Mouse (Mus musculus): ENCODE results near the gene Dqx1.

Dqx1 gene

DNA sequence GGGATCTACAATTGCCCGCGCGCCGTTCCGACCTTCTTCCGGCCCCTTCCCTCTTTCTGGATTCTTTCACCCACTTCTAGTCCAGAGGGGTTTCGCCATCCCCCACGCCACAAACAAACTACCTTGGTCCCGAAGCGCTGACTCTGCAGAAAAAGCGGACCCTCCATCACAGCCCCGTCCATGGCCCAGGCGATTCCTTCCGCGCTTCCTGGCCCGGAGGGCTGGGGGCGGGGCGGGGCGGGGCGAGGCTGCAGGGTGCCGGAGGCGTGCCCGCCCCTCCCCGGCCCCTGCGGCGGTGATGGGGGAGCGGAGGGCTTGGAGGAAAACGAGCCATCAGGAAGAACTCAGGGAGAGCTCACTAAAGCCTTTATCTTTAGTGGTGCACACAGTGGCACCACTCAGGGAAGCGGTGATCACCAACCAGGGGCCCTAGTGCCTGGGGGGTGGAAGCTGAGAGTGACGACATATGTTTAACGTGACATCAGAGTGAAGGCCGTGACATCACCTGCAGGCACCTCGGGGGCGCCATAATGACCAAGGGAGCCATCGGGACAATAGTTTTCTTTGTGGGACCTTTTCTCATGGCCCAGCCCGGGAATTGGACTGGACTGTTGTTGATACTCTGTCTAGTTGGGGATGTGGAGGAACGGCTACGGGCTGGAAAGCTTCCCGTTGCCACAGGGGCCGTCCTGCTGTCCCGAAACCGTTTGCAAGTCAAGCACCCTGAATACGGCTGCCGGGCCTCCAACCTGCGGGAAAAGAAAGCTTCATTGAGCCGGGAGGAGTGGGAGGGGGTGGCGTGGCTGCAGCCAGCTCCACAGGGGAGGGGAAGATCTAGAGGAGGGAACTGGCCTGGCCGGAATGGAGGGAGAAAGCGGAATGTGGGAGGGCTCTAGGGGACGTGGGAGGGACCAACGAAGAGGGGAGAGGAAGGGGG lies 24.1 kb upstream of the Dqx1 start, which contains the start of the genes Dok1 and Loxl3:
Gene Dok1, minus strand, starts transcription at position 223 of the 937 bp plus-strand sequence.
Gene Loxl3, plus strand, starts transcription at position 925 of the 937 bp plus-strand sequence.
- peak; percentile 69 for DNase-seq (ENCODE audit: low spot score)

DNA sequence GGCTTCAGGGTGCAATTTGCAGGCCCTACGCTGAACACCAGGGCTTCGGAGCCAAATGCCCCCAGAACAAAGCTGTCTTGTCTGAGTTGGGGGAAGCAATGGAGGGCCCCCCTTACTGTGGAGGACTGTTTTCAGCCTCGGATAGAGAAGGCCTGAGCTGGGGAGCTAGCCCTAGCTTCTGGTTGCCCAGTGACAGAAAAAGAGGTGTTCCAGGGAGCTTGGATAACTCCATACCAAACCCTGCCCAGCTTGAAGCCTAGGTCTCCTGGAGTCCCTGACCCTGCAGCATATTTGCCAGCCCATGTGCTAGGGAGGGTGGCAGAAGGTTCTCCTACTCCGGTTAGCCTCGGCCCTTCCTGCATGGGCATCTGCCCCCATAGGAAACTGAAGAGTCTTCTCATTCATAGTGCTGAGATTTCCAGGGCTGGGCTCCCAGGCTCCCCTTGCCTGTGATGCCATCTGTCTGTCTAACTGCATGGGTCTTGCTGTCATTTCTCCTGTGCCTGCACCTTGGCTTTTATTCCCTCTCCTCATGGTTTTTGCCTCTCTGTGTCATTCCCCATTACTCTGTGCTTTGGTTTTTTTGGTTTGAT lies 23.1 kb upstream of the Dqx1 start:
- DNase-seq (ENCODE audit: low spot score), result no peak

DNA sequence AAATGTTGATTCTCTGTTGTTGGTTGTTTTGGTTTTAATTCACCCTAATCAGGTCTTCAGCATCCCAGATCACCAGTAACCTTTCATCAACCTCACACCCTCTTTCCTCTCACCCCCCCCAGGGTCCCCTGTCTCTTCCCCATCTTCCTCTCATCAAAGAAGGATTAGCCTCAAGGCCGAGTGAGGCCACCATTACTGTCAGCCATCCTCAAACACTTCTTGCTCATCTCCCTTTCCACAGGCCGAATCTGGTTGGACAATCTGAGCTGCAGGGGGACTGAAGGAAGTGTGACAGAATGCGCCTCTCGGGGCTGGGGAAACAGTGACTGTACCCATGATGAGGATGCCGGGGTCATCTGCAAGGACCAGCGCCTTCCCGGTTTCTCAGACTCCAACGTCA lies 20.5 kb upstream of the Dqx1 start:
- no peak for DNase-seq (ENCODE audit: low spot score)

DNA sequence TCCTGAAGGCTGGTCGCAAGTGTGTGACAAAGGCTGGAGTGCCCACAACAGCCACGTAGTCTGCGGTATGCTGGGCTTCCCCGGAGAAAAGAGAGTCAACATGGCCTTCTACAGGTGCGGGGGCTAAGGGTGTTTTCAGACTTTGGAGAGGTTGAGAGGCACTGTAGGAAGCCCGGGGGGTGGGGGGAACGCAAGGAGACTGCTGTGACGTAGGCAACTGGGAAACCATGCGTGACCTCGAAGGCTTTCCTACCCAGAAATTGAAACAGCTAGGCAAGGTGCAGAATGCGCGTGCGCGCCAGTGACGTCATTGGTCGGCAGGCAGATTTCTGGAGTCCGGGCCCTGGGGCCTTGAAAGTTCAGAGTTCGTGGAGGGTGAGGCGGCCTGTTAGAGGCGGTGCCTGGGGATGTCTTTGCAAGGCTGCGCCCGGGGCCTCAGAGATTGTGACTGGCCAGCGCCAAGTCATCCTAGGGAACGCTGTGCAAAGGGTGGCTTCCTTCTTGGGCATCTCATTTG lies 19.1 kb upstream of the Dqx1 start:
- DNase-seq (ENCODE audit: low spot score), result peak; percentile 89

DNA sequence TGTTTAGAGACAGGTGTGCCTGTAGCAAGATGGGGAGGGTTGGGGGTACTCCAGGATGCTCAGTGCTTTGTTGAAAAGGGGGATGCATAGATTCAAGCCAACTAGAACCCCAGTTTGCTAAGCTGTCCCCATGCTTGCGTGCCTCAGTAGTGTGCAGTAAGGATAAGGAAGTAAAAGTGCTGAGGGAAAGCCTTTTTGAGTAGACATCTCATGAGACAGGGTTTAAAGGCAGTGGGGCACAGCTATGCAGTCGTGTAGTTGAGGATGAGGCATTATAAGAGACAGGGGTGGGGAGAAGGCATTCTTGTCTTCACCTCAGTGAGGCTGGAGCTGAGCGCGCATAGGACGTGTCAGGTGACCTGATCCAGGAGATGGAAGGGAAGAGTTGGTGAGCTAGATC lies 17.0 kb upstream of the Dqx1 start:
- no peak for DNase-seq (ENCODE audit: low spot score)

DNA sequence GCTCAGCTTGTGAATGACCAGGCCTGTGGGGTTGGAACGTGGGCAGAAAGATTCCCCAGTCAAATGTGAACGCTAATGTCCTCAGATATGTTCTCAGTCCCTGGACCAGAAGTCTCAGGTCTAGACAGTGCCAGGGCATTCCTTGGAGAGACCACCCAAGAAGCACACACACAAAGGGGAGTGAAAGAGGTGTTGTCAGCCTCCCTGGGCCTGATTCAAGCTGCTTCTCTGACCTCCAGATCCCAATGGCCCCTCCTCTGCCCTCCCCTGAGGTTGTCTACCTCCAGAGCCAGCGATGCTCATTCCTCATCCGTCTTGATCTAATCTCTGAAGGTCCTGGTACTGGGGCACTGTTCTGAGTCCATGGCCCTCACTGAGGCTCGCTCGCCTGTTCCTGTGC lies 14.1 kb upstream of the Dqx1 start:
- DNase-seq (ENCODE audit: low spot score), result no peak

DNA sequence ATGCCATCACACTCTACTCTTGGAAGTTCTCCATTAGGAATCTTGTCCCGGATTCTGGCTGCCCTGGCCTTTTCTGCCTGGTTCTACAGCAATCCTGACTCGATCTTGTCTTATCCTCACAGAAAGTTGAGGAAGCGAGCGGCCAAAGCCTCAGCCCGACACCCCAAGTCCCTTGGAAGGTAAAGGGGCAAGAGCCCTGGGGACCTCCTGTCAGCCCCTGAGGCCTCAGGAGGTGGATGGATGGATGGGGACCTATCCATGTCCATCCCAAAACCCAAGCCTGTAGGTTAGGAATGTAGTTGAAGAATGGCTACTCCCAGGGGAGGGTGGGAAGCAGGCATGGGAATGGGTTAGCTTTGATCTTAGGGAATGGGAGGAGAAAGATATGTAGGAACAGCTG lies 13.7 kb upstream of the Dqx1 start:
- DNase-seq (ENCODE audit: low spot score), result no peak

DNA sequence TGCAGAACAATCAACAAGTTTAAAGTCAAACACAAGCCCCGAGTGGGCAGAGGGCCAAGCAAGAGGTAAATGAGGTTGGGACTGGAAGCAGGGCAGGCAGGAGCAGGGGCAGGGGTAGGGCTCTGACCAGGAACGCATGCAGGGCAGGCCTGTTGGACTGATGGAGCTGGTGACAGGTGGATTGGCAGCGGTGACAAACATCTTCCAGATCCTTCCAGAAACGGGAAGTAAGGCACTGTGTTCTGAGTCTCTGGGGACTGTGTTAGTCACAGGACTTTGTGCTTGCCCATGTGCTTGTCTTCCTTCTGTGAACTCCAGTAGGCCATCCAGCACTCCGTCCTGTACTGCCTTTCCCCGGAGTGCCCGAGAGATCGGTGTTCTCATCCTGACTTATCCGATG lies 12.9 kb upstream of the Dqx1 start:
- DNase-seq (ENCODE audit: low spot score), result no peak

DNA sequence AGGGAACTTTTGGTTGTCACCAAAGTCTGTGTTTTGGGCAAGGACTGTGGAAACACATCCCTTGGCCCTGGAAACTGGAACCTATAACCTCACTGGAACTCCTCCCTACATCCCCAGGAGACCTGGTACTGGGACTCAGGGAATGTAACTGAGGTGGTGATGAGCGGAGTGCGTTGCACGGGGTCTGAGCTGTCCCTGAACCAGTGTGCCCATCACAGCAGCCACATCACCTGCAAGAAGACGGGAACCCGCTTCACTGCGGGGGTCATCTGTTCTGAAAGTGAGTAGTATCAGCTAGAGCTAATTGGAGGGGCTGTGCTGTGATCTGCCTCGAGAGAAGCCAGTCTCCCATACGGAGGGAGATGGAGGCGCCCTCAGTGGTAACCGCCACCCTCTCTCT lies 8.3 kb upstream of the Dqx1 start:
- no peak for DNase-seq (ENCODE audit: low spot score)

DNA sequence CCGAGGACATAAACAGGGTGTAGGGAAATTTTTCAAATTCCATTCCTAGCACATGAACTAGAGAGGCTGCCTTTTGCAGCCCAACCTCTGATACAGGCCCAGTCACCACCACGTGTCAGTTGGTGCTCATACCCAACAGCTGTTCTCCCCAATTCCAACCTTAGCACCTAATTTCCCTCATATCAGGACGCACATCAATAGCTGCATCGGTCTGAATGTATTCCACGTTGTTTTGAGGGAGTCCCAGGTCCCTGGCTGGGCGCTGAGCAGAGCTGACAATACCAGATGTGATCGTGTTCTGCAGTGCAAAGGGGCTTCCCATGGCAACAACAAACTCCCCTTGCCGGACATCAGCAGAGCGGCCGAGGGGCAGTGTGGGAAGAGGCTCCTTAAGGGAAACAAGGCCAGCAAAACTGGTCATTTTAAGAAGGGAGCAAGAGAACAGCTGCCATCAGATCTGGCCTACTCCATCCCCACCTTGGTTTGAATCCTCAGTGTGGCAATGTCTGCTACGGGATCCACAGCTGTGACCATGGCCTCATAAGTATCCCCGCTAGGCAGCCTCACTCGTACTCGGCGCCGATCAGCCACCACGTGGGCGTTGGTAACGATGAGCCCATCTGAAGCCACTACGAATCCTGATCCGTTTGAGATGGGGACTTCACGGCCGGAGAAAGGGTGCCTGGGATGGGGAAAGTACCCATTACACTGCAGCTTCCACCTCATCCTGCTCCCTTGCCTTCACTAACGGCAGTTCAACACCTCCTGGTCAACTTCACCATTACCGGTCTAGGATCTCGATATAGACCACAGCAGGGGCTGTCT lies 4.3 kb upstream of the Dqx1 start:
- DNase-seq (ENCODE audit: low spot score), result no peak

DNA sequence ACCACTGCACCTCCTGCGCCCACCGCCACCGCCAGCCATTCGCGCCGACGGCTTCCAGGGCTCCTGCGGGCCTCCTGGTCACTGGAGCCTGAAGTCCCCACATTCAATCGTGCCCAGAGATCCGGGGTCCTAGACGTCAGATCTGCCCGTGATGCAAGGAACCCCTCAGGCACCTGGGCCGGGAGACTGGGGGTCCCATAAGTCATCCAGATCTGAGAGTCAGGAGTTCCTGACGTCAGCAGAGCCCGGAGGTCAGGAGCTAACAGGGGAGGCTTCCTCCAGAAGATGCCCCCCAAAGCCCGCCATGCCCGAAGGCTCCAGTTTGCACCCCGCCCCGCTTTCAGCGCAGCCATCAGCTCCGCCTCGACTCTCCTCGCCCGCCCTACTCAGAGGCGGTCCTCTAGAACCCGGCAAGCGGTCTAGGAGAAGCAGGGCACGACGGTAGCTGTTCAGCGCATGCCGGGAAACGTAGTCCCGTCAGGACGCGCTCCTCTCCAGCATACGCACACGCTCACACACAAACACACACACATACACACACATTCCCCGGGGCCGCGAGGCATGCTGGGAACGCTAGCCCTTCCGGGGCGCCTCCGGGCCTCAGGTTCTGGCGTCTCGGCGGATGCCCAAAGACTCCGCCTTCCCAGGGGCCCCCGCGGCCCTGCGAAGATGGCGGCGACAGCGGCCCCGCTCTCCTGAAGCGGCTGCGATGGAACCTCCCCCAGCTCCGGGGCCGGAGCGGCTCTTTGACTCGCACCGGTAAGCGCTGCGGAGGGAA lies 3.4 kb upstream of the Dqx1 start, which contains the start of gene Aup1:
Gene Aup1, plus strand, starts transcription at position 448 of the 778 bp plus-strand sequence.
- peak; percentile 97 for DNase-seq (ENCODE audit: low spot score)

DNA sequence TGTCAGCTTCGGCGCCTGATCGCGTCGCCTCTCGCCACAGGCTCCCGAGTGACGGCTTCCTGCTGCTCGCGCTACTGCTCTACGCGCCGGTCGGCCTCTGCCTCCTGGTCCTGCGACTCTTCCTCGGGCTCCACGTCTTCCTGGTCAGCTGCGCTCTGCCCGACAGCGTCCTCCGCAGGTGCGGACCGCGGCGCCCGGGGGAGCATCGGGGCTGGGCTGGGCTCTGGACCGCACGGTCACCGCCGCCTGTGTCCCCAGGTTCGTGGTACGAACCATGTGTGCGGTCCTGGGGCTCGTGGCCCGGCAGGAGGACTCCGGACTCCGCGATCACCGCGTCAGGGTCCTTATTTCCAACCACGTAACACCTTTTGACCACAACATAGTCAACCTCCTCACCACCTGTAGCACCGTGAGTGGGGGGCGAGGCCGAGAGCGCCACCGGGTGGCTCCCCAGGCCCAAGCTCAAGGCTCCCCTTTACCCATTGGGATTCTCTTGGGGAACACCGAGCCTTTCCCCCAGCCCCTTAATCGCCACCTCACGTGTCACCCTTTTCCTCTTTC lies 2.7 kb upstream of the Dqx1 start, which contains the start of gene Htra2:
Gene Htra2, minus strand, starts transcription at position 403 of the 561 bp plus-strand sequence.
- DNase-seq (ENCODE audit: low spot score), result no peak

DNA sequence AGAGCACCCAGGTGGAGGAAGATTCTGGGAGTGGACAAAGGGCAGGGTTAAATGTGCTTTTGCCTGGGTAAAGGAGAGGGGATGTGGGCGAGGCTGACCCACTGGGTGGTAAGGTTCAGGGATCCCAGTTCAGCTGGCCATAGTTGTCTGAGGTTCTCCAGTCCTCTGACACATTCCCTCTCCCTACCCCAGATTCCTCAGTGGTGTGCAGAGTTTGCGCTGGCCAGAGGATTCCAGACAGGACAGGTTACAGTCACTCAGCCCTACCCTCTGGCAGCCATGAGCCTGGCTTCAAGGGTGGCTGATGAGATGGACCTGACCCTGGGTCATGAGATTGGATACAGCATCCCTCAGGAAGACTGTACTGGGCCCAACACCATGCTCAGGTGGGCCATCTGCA lies 1.1 kb downstream of the Dqx1 start:
- no peak for DNase-seq (ENCODE audit: low spot score)

DNA sequence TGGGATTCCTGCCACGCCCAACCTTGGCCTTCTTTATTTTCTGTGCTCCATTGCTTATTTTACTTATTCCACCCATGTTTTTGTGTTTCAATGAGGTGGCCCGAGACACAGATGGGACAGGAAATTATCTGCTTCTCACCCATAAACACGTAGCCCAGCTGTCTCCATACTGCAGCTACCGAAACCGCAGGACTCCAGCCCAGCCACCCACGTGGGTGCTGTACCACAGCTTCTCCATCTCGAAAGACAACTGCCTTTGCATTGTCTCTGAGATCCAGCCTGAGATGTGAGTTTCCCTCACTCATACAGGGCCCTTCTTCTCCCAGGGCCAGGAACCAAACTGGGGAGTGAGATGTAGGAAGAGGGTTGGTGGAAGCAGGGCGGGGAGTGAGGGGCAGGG lies 8.4 kb downstream of the Dqx1 start:
- DNase-seq (ENCODE audit: low spot score), result no peak

DNA sequence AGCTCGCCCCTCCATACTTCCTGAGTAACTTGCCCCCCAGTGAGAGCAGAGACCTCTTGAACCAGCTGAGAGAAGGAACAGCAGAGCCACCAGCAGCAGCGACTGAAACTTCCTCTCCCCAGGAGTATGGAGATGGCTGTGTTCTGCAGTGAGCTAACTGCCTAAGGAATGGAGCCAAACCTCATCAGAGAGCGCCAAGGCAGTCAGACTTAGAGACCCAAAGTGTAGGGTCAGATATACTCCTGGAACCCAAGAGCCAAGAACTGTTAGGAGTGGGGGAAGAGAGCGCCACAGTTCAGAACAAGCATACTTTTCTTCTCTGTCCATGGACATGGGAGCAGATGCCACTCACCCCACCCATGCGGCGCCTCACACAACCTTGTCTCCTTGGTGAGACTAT lies 8.8 kb downstream of the Dqx1 start:
- no peak for DNase-seq (ENCODE audit: low spot score)

DNA sequence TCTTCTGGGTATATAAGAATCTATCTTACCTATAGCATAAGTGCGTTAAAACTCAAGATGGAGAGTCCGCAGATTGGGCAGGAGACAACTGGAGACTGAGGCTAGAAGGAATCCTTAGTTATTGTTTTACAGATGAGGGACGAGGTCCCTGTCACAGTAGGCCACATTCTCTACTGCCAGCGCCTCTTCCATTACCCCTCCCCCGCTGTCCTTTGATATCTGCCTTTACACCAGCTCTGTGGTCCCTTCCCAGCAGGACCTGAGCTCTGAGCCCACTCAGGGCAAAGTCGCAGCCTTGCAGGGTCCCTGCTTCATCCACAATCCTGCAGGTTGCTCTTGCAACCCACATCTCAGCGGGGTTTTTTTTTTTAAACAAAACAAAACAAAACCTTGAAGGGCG lies 10.6 kb downstream of the Dqx1 start:
- DNase-seq (ENCODE audit: low spot score), result no peak

DNA sequence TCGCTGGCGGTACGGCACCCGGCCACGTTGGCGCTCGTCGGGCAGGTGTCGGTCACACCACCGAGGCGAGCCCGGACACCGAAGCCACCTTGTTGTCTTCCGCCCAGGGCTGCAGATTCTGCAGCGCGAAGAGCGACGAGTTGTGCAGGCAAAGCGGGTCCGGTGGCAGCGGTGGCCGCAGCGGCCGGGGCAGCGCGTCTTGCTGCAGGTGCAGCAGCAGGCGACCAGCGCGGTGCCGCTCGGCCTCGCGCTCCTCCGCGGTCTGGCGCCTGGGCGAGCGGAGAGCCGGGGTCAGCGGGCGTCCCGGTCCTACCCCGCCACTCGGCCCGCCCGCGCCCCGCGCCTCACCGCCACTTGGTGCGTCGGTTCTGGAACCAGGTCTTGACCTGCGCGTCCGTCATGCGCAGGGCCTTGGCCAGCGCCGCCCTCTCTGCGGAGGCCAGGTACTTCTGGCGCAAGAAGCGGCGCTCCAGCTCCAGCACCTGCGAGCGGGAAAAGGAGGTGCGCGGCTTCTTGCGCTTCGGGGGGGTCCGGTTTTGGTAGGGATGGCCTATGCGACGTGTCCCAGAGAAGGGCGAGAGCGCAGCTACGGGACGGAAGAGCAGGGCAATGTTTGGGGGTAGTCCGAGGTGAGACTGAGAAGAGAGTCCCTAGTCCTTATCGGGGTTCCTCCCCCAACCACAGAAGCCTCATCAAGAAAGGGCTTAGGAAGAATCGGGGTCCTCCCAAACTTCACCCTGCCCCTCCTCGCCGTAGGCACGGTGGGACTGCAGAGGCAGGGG lies 11.3 kb downstream of the Dqx1 start:
- no peak for DNase-seq (ENCODE audit: low spot score)

DNA sequence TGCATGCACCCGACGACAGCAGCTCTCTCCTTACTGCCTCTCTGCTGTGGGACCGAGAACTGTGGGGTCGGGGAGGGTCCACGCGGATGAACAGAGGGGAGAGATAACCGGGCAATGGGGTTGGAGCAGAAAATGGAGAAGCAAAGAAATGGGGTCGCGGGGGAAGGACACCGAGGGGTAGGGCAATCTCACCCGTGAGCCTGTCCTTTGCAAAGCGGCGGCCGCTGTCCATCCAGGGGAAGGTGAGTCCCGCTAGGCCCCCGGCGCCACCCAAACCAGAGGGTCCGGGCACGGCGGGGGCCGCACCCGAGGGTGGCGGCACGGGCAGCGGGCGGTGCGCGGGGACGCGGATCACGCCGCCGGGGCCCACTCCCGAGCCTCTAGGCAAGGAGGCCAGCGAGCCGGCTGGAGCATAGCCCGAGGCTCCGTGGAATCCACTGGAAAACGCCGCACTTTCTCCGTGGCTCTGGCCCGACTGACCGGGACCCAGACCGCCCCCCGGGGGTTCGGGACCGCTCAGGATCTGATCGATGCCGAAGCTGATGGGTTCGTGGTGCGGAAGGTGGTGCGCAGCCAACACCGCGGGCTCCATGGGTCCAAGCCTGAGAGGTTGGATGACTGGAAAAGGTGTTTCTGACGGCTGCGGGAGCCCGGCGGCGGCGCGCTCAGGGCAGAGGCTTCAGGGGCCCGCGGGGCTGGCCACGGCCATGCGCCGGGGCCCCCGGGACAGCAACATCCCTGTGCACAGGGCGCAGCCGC lies 12.0 kb downstream of the Dqx1 start:
- DNase-seq (ENCODE audit: low spot score), result no peak

DNA sequence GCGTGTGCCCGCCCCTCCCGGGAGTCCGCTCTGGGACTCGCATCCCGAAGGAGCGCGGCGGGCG lies 12.4 kb downstream of the Dqx1 start, which contains the start of gene Tlx2:
Gene Tlx2, minus strand, starts transcription at position 47 of the 64 bp plus-strand sequence.
- no peak for DNase-seq (ENCODE audit: low spot score)

Measured in c-Kit-positive CD71-positive TER-119-positive erythroid progenitor cells, embryonic 14.5 days (primary cell).